Mouse (Mus musculus) B cell, adult 62 days (primary cell): ENCODE measurements around the gene Gm15140. TPM values are rescaled to one million over a fixed set of nuclear protein-coding genes. Genes with fewer than 3 reads are reported as not detected.

Source experiments
- total RNA-seq: library from RNA; stranded (reverse); gene quantifications from 4 replicates; pipeline ENCODE4 v1.2.4, GENCODE M21; 2023

The Gm15140 gene
- not detected in 4 replicates for total RNA-seq

GRCm38 (mm10) chrX:154120585-154120984 lies at the start of gene Gm15140:
TSS of gene Gm15140 (minus strand) at chrX:154120685.

Other genes with a start within 250 kb of the Gm15140 start
- gene Samt1, start 108.0 kb downstream of the Gm15140 start, total RNA-seq = not detected in 4 replicates
- not detected in 4 replicates for gene 4921511M17Rik, start 86.9 kb downstream of the Gm15140 start, total RNA-seq
- gene Gm10057, start 65.6 kb downstream of the Gm15140 start, total RNA-seq = not detected in 4 replicates
- gene 4930524N10Rik, start 222.7 kb upstream of the Gm15140 start, total RNA-seq = not detected in 4 replicates